In the genomic region with DNA sequence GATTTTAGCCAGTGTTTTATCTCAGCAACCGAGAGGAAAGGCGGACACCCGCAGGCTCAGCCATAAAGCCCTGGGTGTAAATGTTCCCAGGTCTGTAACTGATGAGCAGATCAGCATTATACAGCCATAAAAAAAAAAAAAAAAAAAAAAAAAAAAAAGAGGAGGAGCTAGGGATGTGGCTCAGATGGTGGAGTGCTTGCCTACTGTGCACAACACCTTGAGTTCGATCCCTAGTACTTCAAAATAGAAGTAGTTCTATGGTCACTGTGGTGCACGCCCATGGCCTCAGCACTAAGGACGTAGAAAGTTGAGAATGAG, we compare ENCODE assay signal across 23 mouse cellular contexts. TPM values are rescaled to one million over a fixed set of nuclear protein-coding genes. Genes with fewer than 3 reads are reported as not detected.
DNase-seq lines count a peak whose midpoint lies in the region; ATAC-seq and TF ChIP-seq lines count a peak whose summit lies in the region.
"Had no signal": no experiment of that assay in that cellular context is flagged by ENCODE, and none has a peak within 500 bp of the region (broad histone marks: within the 10 kb centered on the region; RNA-seq: fewer than 3 reads in every experiment).

No protein-coding gene starts in this region.

- no peaks in the 10 kb centered on the region for H3K9me3 ChIP-seq in heart, embryonic 13.5 days
- no peaks in the 10 kb centered on the region for H3K9me3 ChIP-seq in lung, embryonic 15.5 days
- H3K9me3 ChIP-seq: hindbrain, embryonic 15.5 days; limb, embryonic 12.5 days; liver, embryonic 15.5 days; neural tube, embryonic 12.5 days had no signal

- WGBS in heart, embryonic 13.5 days, result 51% methylated on average over 6 of the region's 6 CpGs
- 58% methylated on average over 6 of the region's 6 CpGs for WGBS in lung, embryonic 15.5 days
- WGBS in bone marrow, adult 2 months, result 24% methylated on average over 6 of the region's 6 CpGs

- H3K36me3 ChIP-seq in heart, embryonic 13.5 days, result no peaks in the 10 kb centered on the region
- no peaks in the 10 kb centered on the region for H3K36me3 ChIP-seq in lung, embryonic 15.5 days
- H3K36me3 ChIP-seq: hindbrain, embryonic 15.5 days; limb, embryonic 12.5 days; liver, embryonic 15.5 days; neural tube, embryonic 12.5 days had no signal

- H3K27ac ChIP-seq in heart, embryonic 13.5 days (replicated peaks), result peak overlapping the region; percentile 70
- peak overlapping the region; percentile 75 for H3K27ac ChIP-seq in lung, embryonic 15.5 days
- H3K27ac ChIP-seq in bone marrow, adult 2 months (ENCODE audit: control insufficient read depth, insufficient read depth, low read depth, low read length, poor library complexity), result peak overlapping the region; percentile 68
- H3K27ac ChIP-seq: hindbrain, embryonic 15.5 days; limb, embryonic 12.5 days; neural tube, embryonic 12.5 days had no signal

- H3K27me3 ChIP-seq in heart, embryonic 13.5 days (replicated peaks), result peaks cover 9% of the 10 kb centered on the region
- no peaks in the 10 kb centered on the region for H3K27me3 ChIP-seq in lung, embryonic 15.5 days
- H3K27me3 ChIP-seq: hindbrain, embryonic 15.5 days; neural tube, embryonic 12.5 days had no signal

- ATAC-seq in heart, embryonic 13.5 days (ENCODE audit: extremely low read depth, insufficient number of reproducible peaks, low FRiP score, low TSS enrichment), result no peak
- ATAC-seq in lung, embryonic 15.5 days (ENCODE audit: borderline replicate concordance, extremely low read depth, low FRiP score, low TSS enrichment), result no peak
- 0 out of 2 replicates have a peak, but pooled peaks have one; percentile 4 for ATAC-seq in megakaryocyte-erythroid progenitor cell, adult 5-6 weeks (replicated peaks; ENCODE audit: low FRiP score, low TSS enrichment, poor library complexity, severe bottlenecking)
- ATAC-seq: forebrain, embryonic 14.5 days had no signal

- H3K4me2 ChIP-seq in heart, embryonic 13.5 days, result no peak overlapping the region
- no peak overlapping the region for H3K4me2 ChIP-seq in lung, embryonic 15.5 days
- H3K4me2 ChIP-seq: hindbrain, embryonic 15.5 days; limb, embryonic 12.5 days; midbrain, embryonic 11.5 days; neural tube, embryonic 12.5 days had no signal

- TF ChIP-seq POLR2A in bone marrow, adult 2 months (IDR thresholded peaks at IDR 0.05; ENCODE audit: borderline replicate concordance, control insufficient read depth, low read depth, low read length), result no peak

- peaks cover 9% of the 10 kb centered on the region for H3K4me1 ChIP-seq in heart, embryonic 13.5 days
- peaks cover 13% of the 10 kb centered on the region for H3K4me1 ChIP-seq in lung, embryonic 15.5 days
- H3K4me1 ChIP-seq in bone marrow, adult 2 months (ENCODE audit: control insufficient read depth, insufficient read depth, low read length), result peaks cover under 1% of the 10 kb centered on the region; the same call in 1 of the 2 replicates
- H3K4me1 ChIP-seq: hindbrain, embryonic 15.5 days; neural tube, embryonic 12.5 days had no signal

- no peak for TF ChIP-seq CTCF in bone marrow, adult 2 months (IDR thresholded peaks at IDR 0.05; ENCODE audit: control insufficient read depth, insufficient read depth, low read length)

- H3K4me3 ChIP-seq in heart, embryonic 13.5 days, result no peak overlapping the region
- no peak overlapping the region for H3K4me3 ChIP-seq in lung, embryonic 15.5 days
- H3K4me3 ChIP-seq in bone marrow, adult 2 months (replicated peaks; ENCODE audit: control insufficient read depth, low read depth, low read length), result no peak overlapping the region
- H3K4me3 ChIP-seq: hindbrain, embryonic 15.5 days; limb, embryonic 12.5 days; liver, embryonic 15.5 days; neural tube, embryonic 12.5 days had no signal

- no peak for DNase-seq in heart, adult 9 months (ENCODE audit: low spot score in 2 of 2)
- DNase-seq in lung, postnatal 4 days, result no peak
- no peak for DNase-seq in B cell, adult 2 months
- DNase-seq: cerebellum, postnatal 14 days; embryo, embryonic 11 days; gastrocnemius, postnatal 36 days; kidney, adult 2 months; kidney, postnatal 25 days; right cerebral cortex, postnatal 4 days; thymus, adult 18-20 months had no signal

- H3K9ac ChIP-seq in heart, embryonic 13.5 days, result no peak overlapping the region
- no peak overlapping the region for H3K9ac ChIP-seq in lung, embryonic 15.5 days
- H3K9ac ChIP-seq: hindbrain, embryonic 15.5 days; limb, embryonic 12.5 days; liver, embryonic 15.5 days; neural tube, embryonic 12.5 days had no signal

RNA-seq across cellular contexts. Expression of a gene that starts 13.2 kb away (rescaled TPM):
- polyA plus RNA-seq in heart, embryonic 13.5 days (2015; fragmentation: Nextera tagmentation; extraction: Ambion mirVana), result 5.1 and 5.3 TPM in 2 replicates
- polyA plus RNA-seq in lung, embryonic 15.5 days (2015; fragmentation: Nextera tagmentation; extraction: Ambion mirVana), result 7.1 and 7.6 TPM in 2 replicates
- 11.3 and 20.8 TPM in 2 replicates for polyA plus RNA-seq in bone marrow, adult 2 months (2011; ENCODE audit: insufficient read depth, insufficient read length, low replicate concordance, missing spikeins)
- 0.42 TPM in 1 of 2 replicates, not detected in the other for total RNA-seq in megakaryocyte-erythroid progenitor cell, adult 5-6 weeks (2014; fragmentation: Nextera tagmentation)
- not detected in 2 replicates for total RNA-seq in megakaryocyte-erythroid progenitor cell, adult 5-6 weeks (2017)

RNA-seq across cellular contexts. Expression of a gene that starts 26.4 kb away (rescaled TPM):
- polyA plus RNA-seq in heart, embryonic 13.5 days (2015; fragmentation: Nextera tagmentation; extraction: Ambion mirVana), result 34.2 and 36.1 TPM in 2 replicates
- polyA plus RNA-seq in lung, embryonic 15.5 days (2015; fragmentation: Nextera tagmentation; extraction: Ambion mirVana), result 105 and 109 TPM in 2 replicates
- 6.6 and 9.4 TPM in 2 replicates for polyA plus RNA-seq in bone marrow, adult 2 months (2011; ENCODE audit: insufficient read depth, insufficient read length, low replicate concordance, missing spikeins)
- total RNA-seq in megakaryocyte-erythroid progenitor cell, adult 5-6 weeks (2014; fragmentation: Nextera tagmentation), result 0.77 TPM in 1 of 2 replicates, not detected in the other
- not detected in 2 replicates for total RNA-seq in megakaryocyte-erythroid progenitor cell, adult 5-6 weeks (2017)

RNA-seq across cellular contexts. Expression of a gene that starts 39.3 kb away (rescaled TPM):
- polyA plus RNA-seq in heart, embryonic 13.5 days (2015; fragmentation: Nextera tagmentation; extraction: Ambion mirVana), result 0.82 TPM in 1 of 2 replicates, not detected in the other
- 0.69 and 0.72 TPM in 2 replicates for polyA plus RNA-seq in lung, embryonic 15.5 days (2015; fragmentation: Nextera tagmentation; extraction: Ambion mirVana)
- not detected in 2 replicates for polyA plus RNA-seq in bone marrow, adult 2 months (2011; ENCODE audit: insufficient read depth, insufficient read length, low replicate concordance, missing spikeins)
- not detected in 2 replicates for total RNA-seq in megakaryocyte-erythroid progenitor cell, adult 5-6 weeks (2014; fragmentation: Nextera tagmentation)
- total RNA-seq in megakaryocyte-erythroid progenitor cell, adult 5-6 weeks (2017), result not detected in 2 replicates
- total RNA-seq: gastrocnemius, postnatal 36 days; layer of hippocampus, postnatal 10 days; monocyte, adult 5-6 weeks had no signal
- polyA plus RNA-seq: forebrain, embryonic 14.5 days; hindbrain, embryonic 15.5 days; limb, embryonic 12.5 days; midbrain, embryonic 11.5 days; neural tube, embryonic 12.5 days had no signal

RNA-seq across cellular contexts. Expression of a gene that starts 42.8 kb away (rescaled TPM):
- polyA plus RNA-seq in heart, embryonic 13.5 days (2015; fragmentation: Nextera tagmentation; extraction: Ambion mirVana), result 13.7 and 15.8 TPM in 2 replicates
- 42.1 and 45.0 TPM in 2 replicates for polyA plus RNA-seq in lung, embryonic 15.5 days (2015; fragmentation: Nextera tagmentation; extraction: Ambion mirVana)
- 8.6 and 15.5 TPM in 2 replicates for polyA plus RNA-seq in bone marrow, adult 2 months (2011; ENCODE audit: insufficient read depth, insufficient read length, low replicate concordance, missing spikeins)
- total RNA-seq in megakaryocyte-erythroid progenitor cell, adult 5-6 weeks (2014; fragmentation: Nextera tagmentation), result 15.0 and 21.8 TPM in 2 replicates
- 4.6 and 5.1 TPM in 2 replicates for total RNA-seq in megakaryocyte-erythroid progenitor cell, adult 5-6 weeks (2017)
- polyA plus RNA-seq: C2C12 had no signal
